Mouse (Mus musculus) ES-E14 (cell line): ENCODE results near the gene Nprl3.

Source experiments
- ZC3H11A ChIP-seq: IDR thresholded peaks from 2 replicates; pipeline ENCODE4 v1.6.1; 2012; ENCODE audit warnings: low read depth, mild to moderate bottlenecking, inconsistent platforms, low read length, borderline replicate concordance
- ZNF384 ChIP-seq: IDR thresholded peaks from 2 replicates; pipeline ENCODE4 v1.6.1; 2012; ENCODE audit warnings: low read depth, low read length, inconsistent platforms

- TF ChIP-seq ZC3H11A = no peak
- no peak for TF ChIP-seq ZNF384
Measured at GRCm38 (mm10) chr11:32198256-32198955, 69.1 kb downstream of the Nprl3 start.
